Mouse (Mus musculus) lung, postnatal 0 days (tissue): ENCODE data around the gene Ch25h.

ENCODE experiments used
- CTCF ChIP-seq: IDR thresholded peaks from 2 replicates; pipeline ENCODE4 v1.5.1; 2016; ENCODE audit warnings: antibody characterized with exemption, mild to moderate bottlenecking
- EP300 ChIP-seq: IDR thresholded peaks from 2 replicates; pipeline ENCODE4 v1.6.1; 2016; ENCODE audit warnings: antibody characterized with exemption, mild to moderate bottlenecking, control low read depth

DNA sequence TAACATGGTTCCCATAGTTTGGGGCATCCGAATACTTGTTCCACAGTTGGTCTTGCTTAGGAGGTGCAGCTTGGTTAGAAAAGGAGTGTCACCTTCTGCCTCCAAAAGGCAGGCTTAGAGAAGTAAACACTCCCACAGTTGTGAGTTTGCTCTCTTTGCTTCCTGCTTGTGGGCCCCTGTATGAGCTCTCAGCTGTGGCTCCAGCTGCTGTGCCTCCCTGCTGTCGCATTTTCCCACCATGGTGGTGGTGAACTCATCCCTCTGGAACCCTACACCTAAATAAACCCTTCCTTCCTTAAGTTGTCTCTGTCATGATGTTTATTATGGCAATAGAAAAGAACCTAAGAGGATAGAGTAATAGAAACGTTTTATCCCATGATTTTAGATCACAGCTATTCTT lies 6.2 kb downstream of the Ch25h start:
- no peak for TF ChIP-seq EP300
- no peak for TF ChIP-seq CTCF
